Mouse (Mus musculus) cerebellum, postnatal 36 days (tissue): ENCODE results near the gene Wwox.
A peak's percentile ranks its signal among the peaks of the same experiment; 100 is the strongest.

Experiments
- DNase-seq, 2 experiments: peaks; one replicate each; pipeline ENCODE4 v3.0.0; 2021 to 2022; ENCODE audit warnings: mixed read lengths in 2 of 2

The Wwox gene

GRCm38 (mm10) chr8:114675151-114675550, 235.7 kb downstream of the Wwox start:
- DNase-seq: peak; percentile 88 to 92

GRCm38 (mm10) chr8:114676918-114677317, 237.5 kb downstream of the Wwox start:
- no peak for DNase-seq

GRCm38 (mm10) chr8:114677551-114678127, 238.2 kb downstream of the Wwox start:
- peak in 1 of 2 experiments; percentile 32 for DNase-seq

- DNase-seq: no peak
These were observed 240.1 kb downstream of the Wwox start for GRCm38 (mm10) chr8:114679386-114680098.

GRCm38 (mm10) chr8:114681136-114681535, 241.7 kb downstream of the Wwox start:
- no peak for DNase-seq

- DNase-seq: no peak
These were observed 242.7 kb downstream of the Wwox start for GRCm38 (mm10) chr8:114682166-114682565.

- no peak for DNase-seq
These were observed 244.7 kb downstream of the Wwox start for GRCm38 (mm10) chr8:114684046-114684702.

GRCm38 (mm10) chr8:114686462-114686861, 247.0 kb downstream of the Wwox start:
- no peak for DNase-seq

GRCm38 (mm10) chr8:114688732-114689131, 249.3 kb downstream of the Wwox start:
- no peak for DNase-seq

GRCm38 (mm10) chr8:114694566-114695198, 255.2 kb downstream of the Wwox start:
- DNase-seq: no peak

- no peak for DNase-seq
These were observed 264.1 kb downstream of the Wwox start for GRCm38 (mm10) chr8:114703517-114703916.

GRCm38 (mm10) chr8:114707538-114708138, 268.2 kb downstream of the Wwox start:
- no peak for DNase-seq

GRCm38 (mm10) chr8:114715318-114716070, 276.0 kb downstream of the Wwox start:
- DNase-seq: peak; percentile 37 to 44

GRCm38 (mm10) chr8:114716546-114717255, 277.2 kb downstream of the Wwox start:
- DNase-seq: no peak

GRCm38 (mm10) chr8:114718821-114719220, 279.4 kb downstream of the Wwox start:
- no peak for DNase-seq

GRCm38 (mm10) chr8:114722611-114723010, 283.2 kb downstream of the Wwox start:
- DNase-seq: no peak

GRCm38 (mm10) chr8:114731260-114732140, 292.0 kb downstream of the Wwox start:
- peak; percentile 14 to 27 for DNase-seq

- no peak for DNase-seq
These were observed 303.9 kb downstream of the Wwox start for GRCm38 (mm10) chr8:114743185-114743915.

GRCm38 (mm10) chr8:114746373-114746772, 306.9 kb downstream of the Wwox start:
- DNase-seq: no peak
